Mouse (Mus musculus): Measurements from ENCODE around the gene Llcfc1.

DNA sequence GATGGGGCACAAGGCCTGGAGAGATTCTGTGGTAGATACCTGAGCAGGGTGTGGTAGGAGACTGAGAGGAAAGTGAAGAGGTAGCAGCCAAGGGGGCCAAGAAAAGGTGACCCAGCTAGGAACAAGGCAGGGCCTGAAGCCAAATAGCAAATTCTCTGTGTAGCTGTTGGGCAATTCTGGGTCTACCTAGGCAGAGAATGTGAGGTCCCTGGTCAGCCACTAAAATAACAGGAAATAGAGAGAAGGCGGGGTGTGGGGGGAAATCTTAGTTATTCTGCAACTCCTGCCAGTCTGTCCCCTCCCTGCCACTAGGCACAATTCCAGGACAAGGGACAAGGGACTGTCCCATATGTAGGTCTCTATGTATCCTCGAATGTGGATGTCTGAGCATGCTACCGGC is 41.0 kb upstream of the Llcfc1 start:
- TF ChIP-seq CTCF (IDR thresholded peaks at IDR 0.05; ENCODE audit: control insufficient read depth, insufficient read depth, insufficient read length) (no peak), MAX (IDR thresholded peaks at IDR 0.05) (no peak), FOSL1 (IDR thresholded peaks at IDR 0.05; ENCODE audit: insufficient read depth, low read length, poor library complexity, severe bottlenecking) (no peak)

All from C2C12 (cell line).